Mouse (Mus musculus): ENCODE measurements at regions not wholly inside any gene's neighbourhood (a gene's known extent, or its start where the extent isn't known, plus 50 kb on each side); places are given as distances from the start of the nearest gene placed in this dataset.

DNA sequence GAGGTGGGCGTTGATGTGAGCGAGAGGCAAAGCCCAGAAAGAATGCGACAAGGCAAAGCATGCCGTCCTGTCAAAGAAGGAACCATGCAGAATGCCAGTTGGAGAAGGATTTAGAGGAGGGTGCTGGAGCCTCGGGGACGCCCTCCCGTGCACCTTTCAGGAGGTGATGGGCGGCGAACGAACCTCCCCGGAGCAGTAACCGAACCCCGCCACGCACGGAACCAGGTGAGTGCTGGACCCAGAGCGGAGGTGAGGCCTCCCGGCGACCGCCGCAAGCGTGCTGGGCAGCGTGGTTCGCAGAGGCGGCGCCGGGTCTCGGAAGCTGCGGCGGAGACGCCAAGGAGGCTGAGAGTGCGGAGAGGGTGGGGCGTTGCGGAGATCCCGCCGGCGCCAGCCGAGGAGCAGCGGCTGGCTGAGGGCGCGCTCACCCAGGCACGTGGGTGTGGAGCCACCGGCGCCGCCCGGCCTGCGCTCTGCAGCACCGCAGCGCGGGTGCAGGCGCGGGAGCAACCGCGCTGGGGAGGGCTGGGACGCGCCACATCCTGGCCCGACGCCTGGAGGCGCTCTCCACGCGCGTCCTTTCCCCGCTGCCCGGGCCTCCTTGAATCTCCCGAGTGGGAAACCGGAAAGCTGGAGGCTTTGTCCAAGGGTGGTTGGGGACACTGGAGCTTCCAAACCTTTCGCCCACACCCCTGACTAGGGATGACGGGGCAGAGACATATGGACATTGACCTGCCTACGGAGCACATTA, 178.3 kb upstream of the Topaz1 start:
- no peak for DNase-seq (ENCODE audit: low read depth)

DNA sequence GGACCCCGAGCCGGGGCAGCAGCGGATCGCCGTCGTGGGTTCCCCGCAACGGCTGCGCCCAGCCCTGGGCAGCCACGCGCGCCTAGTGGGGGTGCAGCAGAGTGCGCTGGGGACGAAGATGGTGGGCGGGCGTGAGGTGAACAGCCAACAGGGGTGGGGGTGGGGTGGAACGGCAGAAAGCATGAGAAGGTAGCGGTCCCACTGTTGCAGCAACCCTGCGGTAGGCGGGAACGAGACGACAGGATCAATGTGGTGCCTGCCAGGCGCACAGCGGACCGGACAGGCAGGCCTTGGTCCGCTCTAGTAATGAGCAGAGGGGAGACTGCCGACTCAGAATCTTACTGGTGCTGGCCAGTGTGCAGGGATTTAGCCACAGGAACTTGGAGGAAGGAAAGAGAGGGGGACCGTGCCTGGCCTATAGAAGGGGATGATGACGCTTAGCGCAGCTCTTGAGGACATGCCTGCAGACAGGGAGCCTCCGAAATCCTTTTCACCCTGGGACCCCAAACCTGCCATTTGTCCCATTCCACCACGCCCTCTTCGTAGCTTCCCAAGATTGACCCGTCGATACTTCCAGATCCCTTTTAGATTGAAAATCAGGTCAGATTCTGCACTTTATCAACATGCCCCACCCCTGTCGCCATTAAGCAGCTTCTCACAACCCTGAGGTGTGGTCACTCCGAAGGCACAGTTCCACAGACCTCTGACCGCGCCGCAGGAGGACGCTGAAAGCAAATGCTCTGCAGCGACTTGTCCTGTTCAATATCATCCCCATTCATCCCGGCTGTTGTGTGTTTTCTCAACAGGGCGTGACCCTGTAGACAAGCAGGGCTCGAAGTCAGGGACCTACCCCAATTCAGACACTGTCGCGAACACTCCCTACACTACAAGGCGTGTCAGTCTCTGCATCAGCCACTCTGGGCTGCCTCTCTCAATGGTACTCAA, 177.4 kb upstream of the Topaz1 start:
- no peak for DNase-seq (ENCODE audit: low read depth)

DNA sequence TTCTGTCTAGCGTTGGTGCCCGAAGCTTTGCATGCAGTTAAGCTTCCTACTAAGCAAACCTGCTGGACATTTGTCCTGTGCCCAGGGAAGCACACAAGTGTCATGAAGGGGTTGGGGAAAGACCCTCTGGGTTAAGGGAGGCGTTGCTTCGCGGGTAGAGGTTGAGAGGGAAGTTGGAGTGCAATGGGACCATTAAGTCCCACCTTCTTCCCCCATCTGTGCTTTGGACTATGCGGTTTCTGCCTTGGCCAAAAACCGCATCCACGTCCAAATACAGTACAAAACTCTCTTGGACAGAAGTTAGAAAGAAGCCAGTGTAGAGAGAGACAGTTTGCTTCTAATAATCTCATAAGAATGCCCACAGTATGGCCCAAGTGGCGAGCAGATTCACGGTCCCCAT, 176.1 kb upstream of the Topaz1 start:
- no peak for DNase-seq (ENCODE audit: low read depth)

DNA sequence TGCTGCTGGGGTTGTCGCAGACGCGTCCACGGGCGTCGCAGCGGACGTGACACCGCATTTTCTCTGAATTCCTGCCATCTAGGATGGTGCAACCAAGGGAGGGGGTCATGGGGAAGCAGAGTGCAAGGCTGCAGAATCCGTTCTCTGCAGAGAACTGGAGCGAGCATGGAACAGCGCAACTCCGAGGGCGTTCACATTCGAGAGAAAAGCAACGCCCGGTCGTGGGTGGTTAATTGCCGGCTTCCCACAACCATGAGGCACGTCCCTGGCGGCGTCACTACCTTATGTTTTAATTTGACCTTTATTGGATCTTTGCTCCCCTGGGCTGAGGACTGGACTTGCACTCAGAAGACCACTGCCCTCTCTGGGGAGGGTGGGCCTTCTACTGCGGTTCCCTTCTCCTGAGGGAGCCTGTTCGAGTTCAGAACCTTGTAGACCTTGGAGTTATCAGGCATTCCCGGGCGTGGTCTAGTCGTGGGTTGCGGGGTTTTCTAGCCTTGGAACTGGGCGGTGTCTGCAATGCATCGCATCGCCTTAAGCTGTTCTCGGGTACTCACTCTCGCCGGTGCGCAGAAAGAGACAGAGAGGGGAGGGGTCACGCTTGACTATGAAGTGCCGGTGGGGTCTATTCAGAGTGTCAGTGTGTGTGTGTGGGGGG, 175.6 kb upstream of the Topaz1 start:
- no peak for DNase-seq (ENCODE audit: low read depth)

DNA sequence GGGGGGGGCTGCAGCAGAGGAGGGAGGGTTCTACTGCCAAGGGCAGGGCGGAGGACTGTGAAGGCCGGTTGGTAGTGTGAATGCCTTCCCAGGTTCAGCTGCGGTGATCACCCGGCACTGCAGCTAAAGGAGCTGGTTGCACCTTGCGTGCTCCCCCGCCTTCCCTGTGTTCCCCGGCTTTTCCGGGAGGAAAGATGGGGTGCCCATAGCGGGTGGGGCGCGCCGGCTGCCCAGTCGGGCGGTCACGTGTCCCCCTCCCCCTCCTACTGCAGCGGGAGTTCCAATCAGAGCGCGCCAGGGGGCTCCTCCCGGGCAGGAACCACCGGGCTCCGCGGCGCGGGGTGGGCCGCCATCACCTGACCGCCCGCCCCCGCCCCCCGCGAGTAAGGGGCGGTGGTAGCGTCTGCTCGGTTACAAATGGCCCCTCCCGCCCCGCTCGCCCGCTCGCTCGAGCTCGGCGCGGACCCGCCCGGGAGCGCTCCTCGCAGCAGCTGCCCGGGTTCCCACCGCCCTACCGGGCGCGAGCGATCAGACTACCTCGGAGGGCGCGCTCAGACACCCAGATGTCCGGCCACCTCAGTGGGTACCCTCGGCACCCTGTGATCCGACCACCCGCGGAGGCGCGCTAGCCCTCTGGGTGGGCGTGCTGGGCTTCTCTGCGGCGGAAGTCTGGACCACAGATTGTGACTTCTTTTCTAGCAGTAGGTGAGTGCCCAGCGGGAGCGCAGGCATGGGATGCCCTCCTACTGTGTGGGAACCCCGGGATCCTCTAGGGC, 174.9 kb upstream of the Topaz1 start:
- DNase-seq (ENCODE audit: low read depth) = no peak

DNA sequence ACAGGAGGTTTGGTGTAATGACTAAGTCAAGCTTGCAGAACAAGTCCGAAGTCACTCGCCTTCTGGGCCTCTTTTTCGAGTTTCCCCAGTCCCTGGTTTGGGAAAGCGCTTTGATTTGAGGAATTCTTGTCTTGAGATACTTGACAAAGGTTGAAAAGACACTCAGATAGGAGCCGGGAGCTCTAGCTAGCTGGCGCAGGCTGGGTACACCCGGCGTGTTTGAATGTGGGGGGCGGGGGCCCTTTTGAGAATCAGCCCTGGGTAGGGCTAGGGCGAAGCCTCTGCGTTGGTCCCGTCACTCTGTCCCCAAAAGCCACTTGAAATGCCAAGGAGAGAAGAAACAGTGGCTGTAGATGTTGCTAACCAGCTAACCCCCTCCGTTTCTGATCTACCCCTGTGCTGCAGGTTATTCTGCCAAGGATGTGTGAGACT, 174.3 kb upstream of the Topaz1 start:
- DNase-seq (ENCODE audit: low read depth) = no peak

DNA sequence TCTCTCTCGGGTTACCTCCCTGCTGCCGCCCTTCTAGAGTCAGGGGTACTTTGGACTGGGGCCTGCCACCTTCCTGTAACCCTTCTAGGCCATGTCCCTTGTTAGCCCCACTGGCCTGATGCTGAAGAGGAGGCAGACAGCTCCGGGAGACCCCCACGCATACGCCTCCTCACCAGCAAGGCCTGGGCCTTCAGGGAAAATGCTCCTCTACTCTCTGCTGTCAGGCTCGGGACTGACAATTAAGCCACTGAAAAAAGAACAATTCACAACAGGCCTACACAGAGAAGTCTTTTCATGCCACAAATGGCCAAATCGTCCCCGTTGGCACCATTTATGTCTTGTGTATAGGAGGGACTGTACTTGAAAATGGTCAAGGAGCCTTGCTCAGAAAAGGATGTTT, 161.9 kb upstream of the Topaz1 start:
- no peak for DNase-seq (ENCODE audit: low read depth)

DNA sequence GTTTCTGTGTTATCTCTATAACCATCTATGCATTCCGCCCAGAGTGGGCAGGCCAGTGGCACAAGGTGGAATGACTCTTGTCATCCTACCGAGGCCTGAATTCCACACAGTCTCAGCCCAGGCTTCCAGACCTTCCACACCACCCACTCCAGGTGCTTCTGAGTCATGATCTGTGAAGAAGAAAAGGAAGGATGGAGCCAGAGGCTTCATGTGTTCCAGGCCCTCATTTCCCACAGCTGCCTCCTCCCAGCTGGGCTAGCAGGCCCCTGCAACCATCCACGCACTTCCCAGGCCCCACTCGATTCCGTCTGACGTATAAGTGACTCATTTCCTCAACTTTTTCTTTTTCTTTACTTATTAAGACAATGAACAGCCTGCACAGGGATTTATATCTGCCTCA, 160.7 kb upstream of the Topaz1 start:
- DNase-seq (ENCODE audit: low read depth) = peak; percentile 2

DNA sequence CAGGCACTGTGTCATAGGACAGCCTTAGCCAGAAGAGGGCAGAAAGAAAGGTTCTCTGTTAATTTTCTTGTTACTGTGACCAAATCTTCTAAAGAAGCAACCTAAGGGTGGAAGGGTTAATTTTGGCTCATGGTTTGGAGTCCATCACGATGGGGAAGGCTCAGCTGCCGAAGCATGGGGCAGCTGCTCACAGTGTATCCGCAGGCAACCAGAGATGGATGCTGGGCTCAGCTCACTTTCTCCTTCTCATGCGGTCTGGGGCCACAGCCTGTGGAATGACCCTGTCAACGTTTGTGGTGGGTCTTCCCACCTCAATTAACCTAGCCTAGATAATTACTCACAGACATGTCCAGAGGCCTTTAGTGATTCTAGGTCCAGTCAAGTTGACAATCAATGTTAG, 160.2 kb upstream of the Topaz1 start:
- no peak for DNase-seq (ENCODE audit: low read depth)

DNA sequence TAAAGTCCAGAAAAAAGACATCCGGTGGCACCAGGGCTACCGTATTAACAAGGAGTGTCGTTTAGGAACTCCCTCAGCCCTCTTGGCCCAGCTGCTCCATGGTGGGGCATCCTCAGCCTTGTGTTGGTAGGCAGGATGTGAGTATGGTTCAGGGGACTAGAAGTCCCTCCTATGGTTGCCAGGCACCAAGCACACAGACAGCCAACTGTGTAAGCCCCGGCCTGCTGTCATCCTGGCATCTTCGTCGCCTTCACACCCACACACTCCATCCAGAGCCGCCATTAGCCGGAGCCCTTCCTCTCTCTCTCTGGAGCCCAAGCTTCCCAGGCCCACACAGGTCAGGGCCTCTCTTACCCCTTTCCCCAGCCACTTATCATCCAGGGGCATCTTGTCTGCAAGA, 158.9 kb upstream of the Topaz1 start:
- DNase-seq (ENCODE audit: low read depth) = no peak

DNA sequence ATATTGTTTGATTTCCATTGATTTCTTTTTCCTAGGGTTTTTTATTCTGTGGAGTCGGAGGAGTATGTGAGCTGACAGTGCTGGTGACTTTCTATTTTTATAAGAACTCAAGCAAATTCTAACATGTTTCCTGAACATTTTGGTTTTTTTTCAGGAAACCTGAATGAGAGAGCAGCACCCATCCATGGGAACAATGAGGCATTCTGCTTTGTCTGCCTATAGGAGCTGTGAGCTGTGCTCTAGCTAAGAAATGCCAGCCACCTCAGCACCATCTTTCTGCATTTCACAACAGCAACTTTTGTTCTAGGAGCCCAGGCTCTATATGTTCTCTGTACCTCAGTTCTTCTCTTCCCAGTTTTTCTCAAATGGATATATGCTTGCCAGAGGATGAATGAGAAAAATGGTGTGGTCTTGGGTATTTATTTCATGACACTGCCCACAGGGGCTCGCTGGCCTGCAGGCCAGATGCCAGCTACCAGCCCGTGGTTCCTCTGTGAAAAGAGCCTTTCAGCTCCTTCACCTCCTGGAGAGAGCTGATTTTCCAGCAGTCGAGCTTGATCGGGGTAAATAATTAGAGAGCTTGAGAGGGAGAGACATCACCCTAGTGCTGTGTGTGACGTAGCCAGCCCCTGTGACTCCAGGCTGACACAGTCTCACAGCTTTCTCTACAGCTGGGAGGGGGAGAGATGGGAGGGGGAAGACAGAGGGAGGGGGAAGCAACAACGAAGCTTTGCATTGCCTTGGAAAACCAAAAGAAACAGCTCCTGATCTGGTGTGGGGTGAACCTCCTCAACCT, 154.1 kb upstream of the Topaz1 start:
- no peak for DNase-seq (ENCODE audit: low read depth)

DNA sequence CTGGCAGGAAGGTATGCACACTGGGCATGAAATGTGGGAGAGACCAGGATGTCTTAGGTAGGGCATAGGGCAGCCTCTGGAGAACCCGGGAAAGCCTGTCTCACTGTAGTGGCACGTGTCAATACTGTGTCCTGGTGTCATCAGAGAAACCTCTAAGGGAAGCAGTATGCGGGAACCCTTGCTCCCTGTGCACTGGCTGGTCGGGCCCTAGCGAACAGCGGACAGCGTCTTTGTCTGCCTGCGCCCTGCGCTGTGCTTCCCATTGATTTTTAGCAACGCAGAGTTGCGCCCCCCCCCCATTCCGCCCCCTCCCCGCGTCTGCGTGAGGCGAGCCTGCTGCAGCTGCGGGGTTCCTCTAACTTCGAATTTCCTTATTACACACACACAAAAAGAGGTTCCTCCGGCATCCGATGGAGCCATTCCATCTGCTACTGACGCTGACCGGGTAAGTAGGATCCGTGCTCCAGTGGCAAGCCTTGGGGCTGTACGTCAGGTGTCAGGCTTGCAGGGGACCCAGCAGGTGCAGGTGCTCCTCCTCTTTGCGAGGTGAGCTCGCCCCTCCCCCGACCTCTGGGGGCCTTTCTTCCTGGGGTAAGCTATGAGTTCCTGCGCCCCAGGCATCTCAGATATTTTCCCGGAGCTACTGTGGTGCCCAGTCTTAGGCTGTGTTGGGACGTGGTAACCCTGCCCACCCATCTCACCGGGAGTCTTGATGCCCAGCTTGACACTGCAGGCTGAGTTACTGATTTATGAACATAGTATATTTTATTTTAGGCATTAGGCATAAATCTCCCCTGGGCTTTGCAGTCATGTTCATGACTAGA, 151.8 kb upstream of the Topaz1 start:
- no peak for DNase-seq (ENCODE audit: low read depth)

DNA sequence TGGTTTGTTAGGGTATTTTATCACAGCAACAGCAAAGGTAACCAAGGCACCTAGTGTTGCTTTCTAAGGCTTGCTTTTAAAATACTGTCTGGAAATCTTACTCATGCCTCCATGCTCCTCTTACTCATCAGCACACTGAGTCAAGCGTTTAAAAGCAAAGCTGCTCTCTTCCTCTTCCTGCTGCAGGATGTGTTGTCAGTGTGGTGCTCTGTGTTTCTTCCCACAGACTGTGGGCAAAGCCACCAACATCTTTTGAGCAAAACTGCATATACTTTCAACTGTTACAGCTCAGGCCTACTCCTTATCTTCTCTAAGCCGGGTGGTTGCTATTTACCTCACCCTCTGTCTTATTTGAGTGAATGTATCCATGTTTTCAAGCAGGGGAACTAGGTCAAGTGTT, 144.0 kb upstream of the Topaz1 start:
- DNase-seq (ENCODE audit: low read depth) = no peak

DNA sequence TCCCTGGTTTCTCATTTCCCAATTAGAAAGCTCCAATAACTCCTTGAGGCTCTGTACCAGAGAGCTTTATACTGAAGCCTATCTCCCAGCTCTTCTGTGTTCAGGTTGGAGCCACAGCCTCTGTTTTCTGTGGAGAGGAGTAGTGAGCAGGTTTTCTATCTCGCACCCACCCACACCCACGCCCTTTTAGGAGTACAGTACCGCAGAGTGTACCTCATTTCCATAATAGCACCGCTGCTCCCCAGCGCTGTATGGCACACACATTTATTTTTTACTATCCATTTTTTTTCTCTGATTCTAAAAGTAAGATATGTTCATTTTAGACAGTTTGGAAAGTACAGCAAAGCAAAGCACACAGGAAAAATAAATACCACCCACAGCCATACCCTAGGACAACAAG, 137.5 kb upstream of the Topaz1 start:
- no peak for DNase-seq (ENCODE audit: low read depth)

DNA sequence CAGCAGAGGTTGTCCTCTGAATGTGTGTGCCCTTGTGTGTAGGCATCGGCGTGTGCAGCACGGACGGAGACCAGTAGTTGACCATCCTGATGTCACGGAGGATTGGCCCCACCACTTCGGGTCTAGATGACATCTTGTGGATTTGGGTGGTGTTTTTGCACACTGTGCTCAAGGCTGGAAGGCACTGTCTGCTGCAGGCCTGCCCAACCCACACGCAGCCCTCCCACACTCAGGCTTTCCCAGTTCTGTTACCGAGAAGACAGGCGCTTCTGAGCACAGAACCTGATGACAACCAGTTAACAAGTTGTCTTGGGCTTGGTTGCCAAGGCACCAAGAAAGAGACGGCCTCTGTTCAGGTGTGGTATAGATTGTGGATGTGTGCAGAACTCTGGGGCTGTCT, 136.2 kb upstream of the Topaz1 start:
- no peak for DNase-seq (ENCODE audit: low read depth)

DNA sequence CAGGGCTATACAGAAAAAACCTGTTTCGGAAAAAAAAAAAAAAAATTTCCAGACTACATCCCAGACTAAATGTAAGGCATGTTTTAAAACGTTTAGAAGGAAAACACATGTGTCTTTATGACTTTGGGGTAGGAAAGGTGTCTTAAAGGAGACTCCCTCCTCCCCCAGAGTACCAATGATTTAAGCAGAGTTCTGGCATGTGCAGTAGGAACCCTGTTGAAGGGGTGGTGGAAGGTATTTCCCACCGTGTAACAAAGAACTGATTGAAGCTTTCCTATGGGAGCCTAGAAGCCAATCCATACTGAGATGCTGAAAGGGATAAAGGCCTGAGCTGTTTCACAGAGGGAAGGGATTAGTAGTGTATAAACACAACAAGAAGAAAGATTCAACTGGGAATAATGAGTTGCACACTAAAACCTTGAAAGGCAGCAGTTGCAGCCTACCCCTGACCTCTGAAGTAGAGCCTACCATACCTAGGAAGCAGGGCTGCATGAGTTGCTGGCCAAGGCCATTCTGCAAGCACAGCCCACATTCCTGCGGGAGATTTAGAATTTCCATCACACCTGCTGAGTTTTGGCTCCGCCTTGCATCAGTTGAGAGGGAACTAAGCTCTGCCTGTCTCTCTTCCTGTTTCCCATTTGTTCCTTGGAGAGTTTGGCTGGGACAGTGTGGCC, 132.4 kb upstream of the Topaz1 start:
- DNase-seq (ENCODE audit: low read depth) = no peak

DNA sequence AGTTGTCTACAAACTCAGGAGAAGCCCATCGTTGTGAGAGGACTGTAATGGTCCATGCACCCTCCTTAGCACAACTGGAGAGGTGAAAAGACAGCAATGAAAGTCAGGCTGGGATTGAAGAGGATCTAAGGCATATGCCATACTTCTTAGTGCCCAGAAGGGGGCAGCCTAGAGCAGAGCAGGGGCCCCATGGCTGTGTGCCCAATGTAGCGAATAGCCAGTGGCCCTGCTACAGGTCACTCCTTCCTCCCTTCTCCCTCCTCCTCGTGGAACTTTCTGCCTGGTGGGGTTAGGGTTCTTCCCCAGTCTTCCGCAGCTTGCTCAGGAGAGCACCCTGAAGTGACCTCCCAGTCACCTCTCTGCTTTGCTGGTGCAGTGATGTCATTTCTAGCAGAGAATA, 131.8 kb upstream of the Topaz1 start:
- DNase-seq (ENCODE audit: low read depth) = peak; percentile 9

DNA sequence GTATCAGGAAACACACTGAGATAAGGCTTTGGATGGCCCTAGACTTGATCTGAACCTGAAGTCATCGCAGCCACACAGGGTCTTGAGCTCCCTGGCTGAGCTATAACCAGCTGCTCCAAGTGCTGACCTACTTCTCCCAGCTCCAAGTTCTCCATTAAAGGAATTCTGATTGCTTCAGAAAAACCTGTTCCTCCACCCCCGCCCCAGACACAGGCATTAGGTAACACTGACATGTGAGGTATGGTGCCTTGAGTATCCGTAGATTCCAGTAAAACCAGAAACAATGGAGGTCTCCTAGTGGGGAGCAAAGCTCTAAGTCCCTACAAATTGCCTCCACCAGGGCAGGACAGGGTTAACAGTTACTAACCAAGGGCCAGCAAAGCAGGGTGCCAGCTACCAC, 129.4 kb upstream of the Topaz1 start:
- no peak for DNase-seq (ENCODE audit: low read depth)

DNA sequence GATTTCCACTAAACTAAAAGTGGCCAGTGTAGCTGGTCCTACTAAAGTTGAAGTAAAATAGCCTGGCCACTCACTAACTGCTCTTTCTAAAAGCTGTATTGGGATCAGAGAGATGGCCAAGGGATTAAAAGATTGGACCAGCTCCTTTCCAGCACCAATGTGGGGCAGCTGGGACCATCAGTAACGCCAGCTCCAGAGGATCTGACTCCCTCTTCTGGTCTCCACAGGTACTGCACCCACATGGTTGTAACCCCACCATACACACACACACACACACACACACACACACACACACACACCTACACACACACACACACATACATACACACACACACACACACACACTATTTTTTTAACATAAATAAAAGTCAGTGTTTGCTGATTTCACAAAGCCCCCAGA, 122.1 kb upstream of the Topaz1 start:
- no peak for DNase-seq (ENCODE audit: low read depth)

DNA sequence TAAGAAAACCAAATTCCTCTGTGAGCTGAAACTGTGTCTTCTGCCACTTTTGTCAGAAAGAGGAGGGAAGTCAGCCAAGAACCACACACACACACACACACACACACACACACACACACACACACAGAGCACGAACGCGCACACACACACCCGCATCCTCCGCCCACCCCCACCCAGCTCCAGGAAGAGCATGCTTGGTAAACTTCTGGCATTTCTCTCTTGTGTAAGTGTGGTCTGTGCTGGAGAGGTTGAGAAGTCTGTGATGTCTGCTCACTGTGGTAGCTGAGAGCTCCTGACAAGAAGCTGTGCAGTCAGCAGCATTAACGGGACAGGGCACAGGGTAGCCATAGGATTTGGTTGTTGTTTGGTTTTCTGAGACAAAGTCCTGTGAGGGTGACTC, 120.8 kb upstream of the Topaz1 start:
- no peak for DNase-seq (ENCODE audit: low read depth)

Measured in NIH3T3 (cell line).